Mouse (Mus musculus): Measurements from ENCODE around the gene Zfand4.
"Not testable (repeated sequence)": the region's sequence is repeated elsewhere in the genome, so short reads cannot be mapped to it uniquely, and the experiment has no call there.

Gene Zfand4

DNA sequence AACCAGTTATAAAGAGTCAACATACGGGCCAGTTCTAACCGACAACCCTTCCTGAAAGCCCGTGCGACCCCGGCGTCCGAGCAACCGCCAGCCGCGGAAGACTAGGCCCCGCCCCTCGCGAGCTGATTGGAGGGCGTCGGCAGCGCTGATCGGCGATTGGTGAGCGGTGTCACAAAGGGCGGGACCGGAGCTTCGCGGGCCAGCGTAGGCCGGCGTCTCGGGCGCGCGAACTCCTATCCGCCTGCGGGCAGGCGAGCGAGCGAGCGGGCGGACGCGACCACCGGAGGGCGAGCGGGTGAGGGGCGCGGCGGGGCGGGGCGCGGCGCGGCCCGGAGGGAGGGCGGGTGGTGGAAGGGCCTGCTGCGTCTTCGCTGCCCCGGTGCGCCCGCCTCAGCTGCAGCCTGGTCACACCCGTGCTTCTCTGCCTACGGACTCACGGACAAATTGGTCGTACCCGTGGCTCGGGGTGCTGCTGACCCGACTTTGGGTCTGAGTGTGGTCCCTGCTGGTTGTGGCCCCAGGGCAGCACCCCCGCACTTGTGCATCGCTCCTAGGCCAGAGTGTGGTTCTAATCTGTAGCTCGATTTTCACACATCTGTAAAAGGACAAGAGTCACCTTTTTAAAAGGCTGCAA is at the start of gene Zfand4:
Zfand4 (plus strand) TSS at position 205 of the 634 bp plus-strand sequence.
- DNase-seq, result peak; percentile 93

GRCm38 (mm10) chr6:116227767-116228166 is 36.3 kb upstream of the Zfand4 start:
- DNase-seq, result no peak

DNA sequence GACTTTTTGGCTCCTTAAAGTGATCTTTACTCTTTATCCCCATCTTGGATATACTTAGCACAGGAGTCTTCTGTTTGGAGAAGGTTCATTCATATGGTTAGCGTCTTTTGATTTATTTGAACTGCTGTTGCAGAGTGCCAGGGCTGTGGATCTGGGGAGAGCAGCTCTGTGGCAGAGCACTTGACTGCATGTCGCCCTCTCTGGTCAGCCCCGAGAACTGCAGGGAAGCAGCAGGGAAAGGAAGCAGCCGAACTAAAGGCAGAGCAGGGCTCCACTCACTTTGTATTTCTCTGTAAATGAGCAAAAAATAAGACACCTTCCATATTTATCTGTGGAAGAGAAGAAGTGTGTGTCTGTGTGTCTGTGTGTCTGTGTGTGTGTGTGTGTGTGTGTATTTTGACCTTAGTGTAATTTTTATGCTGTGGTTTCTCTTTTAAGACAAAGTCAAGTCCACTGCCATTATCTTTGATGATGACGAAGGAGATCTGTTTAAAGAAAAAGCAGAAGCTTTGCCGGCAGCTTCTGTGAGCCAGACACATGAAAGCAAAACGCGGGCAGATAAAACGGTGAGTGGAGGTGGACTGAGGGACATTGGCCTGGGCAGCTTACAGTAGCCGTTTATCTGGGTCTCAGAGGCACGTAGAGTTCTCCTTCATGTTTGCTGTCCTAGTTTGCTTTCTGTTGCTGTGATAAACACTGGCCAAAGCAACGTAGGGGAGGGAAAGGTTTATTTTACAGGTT is 35.1 kb upstream of the Zfand4 start:
- DNase-seq, result peak; percentile 74

DNA sequence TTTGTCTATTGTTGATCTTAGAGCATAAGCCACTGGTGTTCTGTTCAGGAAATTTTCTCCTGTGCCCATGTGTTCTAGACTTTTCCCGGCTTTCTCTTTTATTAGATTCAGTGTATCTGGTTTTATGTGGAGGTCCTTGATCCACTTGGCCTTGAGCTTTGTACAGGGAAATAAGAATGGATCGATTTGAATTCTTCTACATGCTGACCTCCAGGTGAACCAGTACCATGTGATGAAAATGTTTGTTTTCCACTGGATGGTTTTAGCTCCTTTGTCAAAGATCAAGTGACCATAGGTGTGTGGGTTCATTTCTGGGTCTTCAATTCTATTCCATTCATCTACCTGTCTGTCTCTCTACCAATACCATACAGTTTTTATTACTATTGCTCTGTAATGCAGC is 29.2 kb upstream of the Zfand4 start:
- not testable (repeated sequence) for DNase-seq

- no peak for DNase-seq
Measured at GRCm38 (mm10) chr6:116235336-116235735, 28.7 kb upstream of the Zfand4 start.

DNA sequence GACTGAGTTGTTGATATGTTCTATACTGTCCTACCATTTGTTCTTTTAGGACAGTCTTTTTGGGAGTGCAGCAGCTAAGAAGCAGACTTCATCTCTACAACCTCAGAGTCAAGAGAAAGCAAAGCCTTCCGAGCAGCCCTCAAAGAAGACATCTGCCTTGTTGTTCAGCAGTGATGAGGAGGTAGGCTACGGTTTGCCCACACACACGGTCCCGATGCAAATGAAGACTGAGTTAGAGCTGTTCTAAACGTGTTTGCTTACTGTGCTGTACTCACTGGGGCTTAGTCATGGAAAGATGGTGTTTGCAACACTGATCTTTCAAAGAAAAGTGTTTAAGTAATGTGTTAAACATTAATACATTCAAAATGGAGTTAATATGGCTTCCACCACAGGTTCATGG is 25.9 kb upstream of the Zfand4 start:
- no peak for DNase-seq

- DNase-seq, result no peak
Measured at GRCm38 (mm10) chr6:116240371-116240770, 23.7 kb upstream of the Zfand4 start.

DNA sequence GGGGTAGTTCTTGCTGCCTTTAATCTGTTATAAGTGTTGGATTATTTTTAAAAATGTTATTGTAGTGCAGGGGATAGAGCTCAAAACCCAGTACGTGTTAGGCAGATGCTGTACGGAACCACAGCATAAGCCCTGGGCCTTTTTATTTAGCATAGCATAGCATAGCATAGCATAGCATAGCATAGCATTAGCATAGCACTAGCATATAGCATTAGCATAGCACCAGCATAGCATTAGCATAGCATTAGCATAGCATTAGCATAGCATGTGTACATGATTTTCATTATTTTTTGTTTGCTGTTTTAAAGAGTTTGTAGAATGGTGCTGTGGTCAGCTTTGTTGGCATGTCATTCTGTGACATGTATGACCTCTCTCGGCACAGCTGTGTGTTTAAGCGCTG is 4.4 kb upstream of the Zfand4 start:
- DNase-seq, result no peak

DNA sequence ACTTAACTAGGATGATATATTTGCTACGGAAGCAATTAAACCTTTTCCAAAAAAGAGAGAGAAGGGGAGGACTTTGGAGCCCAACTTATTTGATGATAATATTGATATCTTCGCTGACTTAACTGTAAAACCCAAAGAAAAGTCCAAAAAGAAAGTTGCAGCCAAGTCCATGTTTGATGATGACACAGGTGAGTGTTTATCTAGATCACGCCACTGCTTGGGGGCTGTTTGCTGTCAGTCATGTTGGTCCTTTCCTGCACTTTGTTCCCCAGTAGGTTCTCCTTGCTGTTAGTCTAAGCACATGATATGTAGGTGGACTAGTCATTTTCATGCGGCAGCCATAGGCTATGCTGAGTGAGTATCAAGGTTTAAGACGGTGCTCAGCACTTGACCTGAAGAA is 3.5 kb upstream of the Zfand4 start:
- DNase-seq, result no peak

GRCm38 (mm10) chr6:116262824-116263223 is 1.2 kb upstream of the Zfand4 start:
- no peak for DNase-seq

GRCm38 (mm10) chr6:116264836-116265235 is 814 bp downstream of the Zfand4 start:
- no peak for DNase-seq

DNA sequence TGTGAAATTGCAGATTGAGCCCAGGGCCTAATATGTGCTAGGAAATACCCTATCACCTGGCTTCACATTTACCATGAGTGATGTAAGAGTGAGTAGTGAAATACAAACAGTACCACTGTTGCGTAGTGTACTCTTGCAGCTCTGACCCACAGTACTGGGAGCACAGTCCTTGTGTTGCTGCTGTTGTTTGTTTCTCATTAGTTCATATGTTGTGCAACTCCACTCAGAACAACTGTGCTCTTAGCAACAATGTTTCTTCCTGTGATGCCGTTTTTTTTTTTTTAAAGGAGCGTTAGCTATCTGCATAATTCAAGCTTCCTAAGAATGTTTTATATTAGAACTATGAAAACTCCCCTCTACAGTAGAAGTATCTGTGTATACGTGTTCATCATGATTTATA is 1.6 kb downstream of the Zfand4 start:
- no peak for DNase-seq

DNA sequence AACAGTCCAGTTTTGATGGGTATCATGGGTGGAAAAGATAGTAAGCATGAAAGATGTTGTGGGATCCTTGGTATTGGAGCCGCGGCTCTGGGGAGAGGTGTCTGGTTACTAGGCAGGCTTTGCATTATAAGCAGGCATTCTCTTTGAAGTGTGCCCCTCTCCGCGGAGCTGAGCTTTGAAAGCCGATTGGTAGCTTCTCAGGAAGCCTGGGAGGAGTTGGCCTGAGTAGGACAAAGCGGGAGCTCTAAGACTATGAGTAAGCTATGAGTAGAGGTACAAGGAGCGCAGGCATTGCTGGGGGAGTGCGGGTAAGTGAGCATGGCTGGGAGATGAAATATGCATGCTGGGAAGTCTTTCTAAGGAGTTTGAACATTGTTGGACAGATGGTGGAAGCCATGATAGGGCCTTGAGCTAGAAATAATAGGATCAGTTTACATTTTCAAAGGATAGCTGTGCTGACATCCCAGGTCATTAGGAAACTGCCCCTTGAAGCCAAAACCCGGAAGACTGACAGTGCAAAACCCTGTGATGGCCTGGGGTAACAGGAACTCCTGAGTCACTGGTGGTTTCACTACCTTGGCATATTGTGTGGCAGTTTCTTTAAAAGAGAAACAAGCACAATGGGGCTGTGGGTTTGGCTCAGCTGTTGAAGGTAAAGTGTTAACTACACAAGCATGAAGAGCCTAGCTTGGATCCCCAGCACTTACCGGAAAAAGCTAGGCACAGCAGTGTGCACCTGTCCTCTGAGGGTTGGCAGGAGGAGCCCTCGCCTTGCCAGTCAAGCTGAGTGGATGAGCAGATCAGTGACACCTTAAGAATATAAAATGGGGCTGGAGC is 2.5 kb downstream of the Zfand4 start:
- DNase-seq, result peak; percentile 24

- DNase-seq, result no peak
Measured at GRCm38 (mm10) chr6:116267110-116267423, 3.0 kb downstream of the Zfand4 start.

- DNase-seq, result no peak
Measured at GRCm38 (mm10) chr6:116275695-116276094, 11.7 kb downstream of the Zfand4 start.

- DNase-seq, result no peak
Measured at GRCm38 (mm10) chr6:116278679-116279317, 14.8 kb downstream of the Zfand4 start.

DNA sequence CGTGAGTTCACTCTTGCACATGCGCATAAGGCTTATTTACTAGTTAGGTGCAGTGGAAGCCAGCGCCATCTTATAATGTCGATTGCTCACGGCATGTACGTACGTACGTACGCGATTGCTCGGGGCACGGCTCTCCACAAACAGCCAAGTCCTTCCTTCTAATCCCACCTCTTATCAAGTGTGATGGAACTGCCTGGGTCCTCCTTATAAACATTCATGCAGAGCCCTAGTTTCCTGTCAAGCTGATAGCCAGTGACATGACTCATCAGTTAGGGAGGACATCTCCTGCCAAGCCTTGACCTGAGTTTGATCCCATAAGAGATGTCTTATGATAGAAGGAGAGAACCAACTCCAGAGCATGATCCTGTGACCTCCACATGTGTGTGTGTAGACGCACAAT is 17.0 kb downstream of the Zfand4 start:
- no peak for DNase-seq

GRCm38 (mm10) chr6:116282546-116282945 is 18.5 kb downstream of the Zfand4 start:
- no peak for DNase-seq

DNA sequence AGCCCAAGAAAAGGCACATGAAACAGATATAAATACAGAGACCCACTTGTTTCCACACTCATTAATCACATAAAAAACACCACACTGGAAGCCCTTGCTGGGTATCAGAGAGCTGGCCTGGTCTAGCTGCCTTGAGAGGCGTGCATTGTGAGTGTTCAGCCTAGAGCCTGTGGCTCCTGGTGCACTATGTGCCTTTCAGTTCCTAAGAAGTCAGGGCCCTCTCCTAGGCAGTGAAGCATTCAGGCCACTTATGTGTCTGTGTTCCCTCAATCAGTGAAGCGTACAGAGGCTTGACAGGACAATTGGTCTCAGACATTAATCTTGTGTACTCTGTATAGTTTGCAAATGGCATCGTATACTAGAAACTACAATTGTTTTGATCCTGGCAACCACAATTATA is 19.3 kb downstream of the Zfand4 start:
- DNase-seq, result no peak

DNA sequence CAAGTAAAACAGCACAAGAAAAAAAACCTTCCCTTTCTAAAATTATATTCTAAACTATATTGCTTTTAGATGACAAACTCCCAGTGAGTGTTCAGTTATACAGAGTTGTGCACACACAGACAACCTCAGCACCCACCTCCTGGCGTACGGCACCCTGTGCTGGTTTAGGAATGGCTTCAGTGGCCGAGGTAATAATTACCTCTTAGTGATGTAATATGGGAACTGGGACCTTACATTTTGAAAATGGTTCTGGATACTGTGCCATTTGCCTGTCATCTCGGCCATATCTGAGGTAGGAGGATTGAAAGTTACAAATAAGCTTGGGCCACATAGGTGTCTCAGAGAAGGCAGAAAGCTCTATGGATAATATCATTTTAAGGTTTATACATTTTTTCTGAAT is 22.3 kb downstream of the Zfand4 start:
- DNase-seq, result no peak

GRCm38 (mm10) chr6:116286870-116287575 is 23.0 kb downstream of the Zfand4 start:
- no peak for DNase-seq

DNA sequence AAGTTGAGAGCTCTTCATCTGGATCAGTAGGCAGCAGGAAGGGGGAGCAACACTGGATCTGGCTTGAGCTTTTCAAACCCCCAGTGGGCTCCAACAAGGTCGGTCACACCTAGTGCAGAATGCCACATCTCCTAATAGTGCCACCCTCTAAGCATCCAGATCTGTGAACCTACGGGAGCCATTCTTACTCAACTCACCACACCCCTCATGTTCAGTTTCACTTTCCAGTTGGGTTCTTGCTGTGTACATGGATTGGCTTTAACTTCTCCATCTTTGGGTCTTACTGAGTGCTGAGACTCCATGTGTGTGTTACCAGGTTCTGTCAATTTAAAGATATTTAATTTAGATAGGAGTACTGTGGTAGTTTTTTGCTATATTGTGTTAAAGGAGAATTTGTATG is 47.4 kb downstream of the Zfand4 start:
- DNase-seq, result no peak

DNA sequence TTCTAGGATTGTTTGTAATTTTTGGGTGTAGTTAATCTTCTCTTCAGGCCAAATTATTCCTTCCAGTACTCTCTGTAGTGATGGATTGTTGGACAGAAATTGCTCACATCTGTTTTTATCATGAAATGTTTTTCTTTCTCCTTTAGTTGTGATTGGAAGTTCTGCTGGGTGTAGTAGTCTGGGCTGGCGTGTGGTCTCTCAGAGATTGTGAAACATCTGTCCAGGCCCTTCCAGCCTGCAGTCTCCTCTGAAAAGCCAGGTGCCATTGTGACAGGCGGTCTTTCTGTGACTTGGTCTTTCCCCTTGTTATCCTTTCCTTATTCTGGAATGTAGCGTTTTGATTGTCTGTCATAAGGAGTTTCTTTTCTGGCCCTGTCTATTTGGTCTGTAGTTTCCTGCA is 55.2 kb downstream of the Zfand4 start:
- no peak for DNase-seq

Data from right cerebral cortex, postnatal 4 days (tissue).